Mouse (Mus musculus): ENCODE data around the gene Baiap2l1. TPM values are rescaled to one million over a fixed set of nuclear protein-coding genes. Genes with fewer than 3 reads are reported as not detected.

Gene Baiap2l1
- total RNA-seq, 2 experiments from 2014 or later, result 0.13 to 0.53 TPM

- intact Hi-C loops (cut with DNase I), result loop anchor here (5.0 kb wide), 2 partner anchors 51 to 99 kb away; partner anchors contain the start of gene Baiap2l1
- Histone ChIP-seq H3K27ac (peak overlapping the region; percentile 93), H3K4me3 (peak overlapping the region; percentile 87)
- DNase-seq, result no peak
- TF ChIP-seq CTCF (IDR thresholded peaks at IDR 0.05), result no peak
Observed at GRCm38 (mm10) chr5:144258687-144259086, 99.2 kb downstream of the Baiap2l1 start.

- Histone ChIP-seq H3K27ac (peak overlapping the region; percentile 93), H3K4me3 (peak overlapping the region; percentile 87)
- intact Hi-C loops (cut with DNase I), result loop anchor here (5.0 kb wide), 2 partner anchors 51 to 99 kb away; partner anchors contain the start of gene Baiap2l1
- DNase-seq, result peak; percentile 82
- no peak for TF ChIP-seq CTCF (IDR thresholded peaks at IDR 0.05)
Observed at GRCm38 (mm10) chr5:144258131-144258611, 99.7 kb downstream of the Baiap2l1 start.

GRCm38 (mm10) chr5:144257451-144258110 lies 100.3 kb downstream of the Baiap2l1 start:
- Histone ChIP-seq H3K4me3 (peak overlapping the region; percentile 87), H3K27ac (peak overlapping the region; percentile 93)
- intact Hi-C loops (cut with DNase I), result loop anchor here (5.0 kb wide), 2 partner anchors 50 to 100 kb away; partner anchors contain the start of gene Baiap2l1
- no peak for DNase-seq
- TF ChIP-seq CTCF (IDR thresholded peaks at IDR 0.05), result peak; percentile 10; the same call in 1 of the 2 replicates

GRCm38 (mm10) chr5:144256888-144257287 lies 101.0 kb downstream of the Baiap2l1 start:
- intact Hi-C loops (cut with DNase I), result loop anchor here (5.0 kb wide), 2 partner anchors 50 to 100 kb away; partner anchors contain the start of gene Baiap2l1
- Histone ChIP-seq H3K27ac (peak overlapping the region; percentile 93), H3K4me3 (peak overlapping the region; percentile 87)
- DNase-seq, result no peak
- no peak for TF ChIP-seq CTCF (IDR thresholded peaks at IDR 0.05)

- H3K4me3 ChIP-seq, result peak overlapping the region; percentile 87
- intact Hi-C loops (cut with DNase I), result loop anchor here (5.0 kb wide), 2 partner anchors 49 to 101 kb away; partner anchors contain the start of gene Baiap2l1
- TF ChIP-seq CTCF (IDR thresholded peaks at IDR 0.05), result no peak
- peak overlapping the region; percentile 93 for H3K27ac ChIP-seq
- DNase-seq, result no peak
Observed at GRCm38 (mm10) chr5:144256541-144256870, 101.4 kb downstream of the Baiap2l1 start.

- H3K27ac ChIP-seq, result peak overlapping the region; percentile 93
- peak; percentile 3; the same call in 1 of the 2 replicates for TF ChIP-seq CTCF (IDR thresholded peaks at IDR 0.05)
- H3K4me3 ChIP-seq, result peak overlapping the region; percentile 87
- peak; percentile 70 for DNase-seq
- intact Hi-C loops (cut with DNase I), result loop anchor here (2.0 to 5.0 kb wide), 3 partner anchors 33 to 101 kb away; partner anchors contain the start of genes Baiap2l1 and Tecpr1
Observed at GRCm38 (mm10) chr5:144255632-144256540, 102.0 kb downstream of the Baiap2l1 start.

GRCm38 (mm10) chr5:144254811-144255631 lies 102.9 kb downstream of the Baiap2l1 start:
- TF ChIP-seq CTCF (IDR thresholded peaks at IDR 0.05), result no peak
- DNase-seq, result peak; percentile 92
- Histone ChIP-seq H3K4me3 (peak overlapping the region; percentile 87), H3K27ac (peak overlapping the region; percentile 93)
- intact Hi-C loops (cut with DNase I), result loop anchor here (2.0 to 5.0 kb wide), 3 partner anchors 32 to 102 kb away; partner anchors contain the start of genes Baiap2l1 and Tecpr1

GRCm38 (mm10) chr5:144254122-144254810 lies 103.6 kb downstream of the Baiap2l1 start:
- no peak for TF ChIP-seq CTCF (IDR thresholded peaks at IDR 0.05)
- H3K4me3 ChIP-seq, result peak overlapping the region; percentile 87
- peak; percentile 78 for DNase-seq
- intact Hi-C loops (cut with DNase I), result loop anchor here (2.0 kb wide), 1 partner anchor 31 kb away; the partner anchor contains the start of gene Tecpr1
- H3K27ac ChIP-seq, result peak overlapping the region; percentile 93

GRCm38 (mm10) chr5:144253212-144253611 lies 104.7 kb downstream of the Baiap2l1 start:
- H3K4me3 ChIP-seq, result no peak overlapping the region
- DNase-seq, result no peak
- intact Hi-C loops (cut with DNase I), result no loop called here
- TF ChIP-seq CTCF (IDR thresholded peaks at IDR 0.05), result no peak
- H3K27ac ChIP-seq, result no peak overlapping the region

GRCm38 (mm10) chr5:144251876-144252577 lies 105.9 kb downstream of the Baiap2l1 start:
- TF ChIP-seq CTCF (IDR thresholded peaks at IDR 0.05), result no peak
- DNase-seq, result no peak
- intact Hi-C loops (cut with DNase I), result no loop called here

More at GRCm38 (mm10) chr5:144251876-144252577, 105.9 kb downstream of the Baiap2l1 start:
- Histone ChIP-seq H3K27ac (no peak overlapping the region), H3K4me3 (no peak overlapping the region)
